Mouse (Mus musculus): ENCODE measurements around the gene Ddx18. TPM values are rescaled to one million over a fixed set of nuclear protein-coding genes. Genes with fewer than 3 reads are reported as not detected.

Gene Ddx18
- polyA plus RNA-seq, 2 experiments = 66.6 to 94.4 TPM

- 82% methylated on average over 7 of the region's 7 CpGs for WGBS
Observed at GRCm38 (mm10) chr1:121570522-121570921, 2.7 kb upstream of the Ddx18 start.

GRCm38 (mm10) chr1:121557861-121558260, 9.9 kb downstream of the Ddx18 start:
- Histone ChIP-seq H3K27me3 (ENCODE audit: control insufficient read depth, insufficient read depth, low read length) (no peaks in the 10 kb centered on the region), H3K27ac (replicated peaks; ENCODE audit: low read depth, low read length) (no peak overlapping the region), H3K36me3 (ENCODE audit: control insufficient read depth, insufficient read depth, low read length) (peaks cover 92% of the 10 kb centered on the region), H3K4me3 (replicated peaks; ENCODE audit: low read length) (no peak overlapping the region), H3K4me2 (replicated peaks; ENCODE audit: low read depth, low read length, severe bottlenecking) (no peak overlapping the region), H3K9me3 (ENCODE audit: control insufficient read depth, low read length) (no peaks in the 10 kb centered on the region), H3K9ac (ENCODE audit: low read depth, low read length, severe bottlenecking) (no peak overlapping the region), H3K4me1 (ENCODE audit: control insufficient read depth, insufficient read depth, low read length) (no peaks in the 10 kb centered on the region)
- WGBS = 94% methylated on average over 5 of the region's 5 CpGs
- ATAC-seq (ENCODE audit: low FRiP score, low read depth) (no peak), DNase-seq (ENCODE audit: low spot score) (peak; percentile 0)
- TF ChIP-seq POLR2A (IDR thresholded peaks at IDR 0.05; ENCODE audit: borderline replicate concordance, extremely low read depth, insufficient read depth, insufficient read length) = no peak

More at GRCm38 (mm10) chr1:121570522-121570921, 2.7 kb upstream of the Ddx18 start:
- H3K36me3 ChIP-seq (ENCODE audit: control insufficient read depth, insufficient read depth, low read length) = peaks cover 2% of the 10 kb centered on the region; the same call in 1 of the 2 replicates
- no peaks in the 10 kb centered on the region for H3K27me3 ChIP-seq (ENCODE audit: control insufficient read depth, insufficient read depth, low read length)
- H3K27ac ChIP-seq (replicated peaks; ENCODE audit: low read depth, low read length) = no peak overlapping the region
- H3K9me3 ChIP-seq (ENCODE audit: control insufficient read depth, low read length) = no peaks in the 10 kb centered on the region
- no peak overlapping the region for H3K4me3 ChIP-seq (replicated peaks; ENCODE audit: low read length)
- ATAC-seq (ENCODE audit: low FRiP score, low read depth) = no peak
- TF ChIP-seq POLR2A (IDR thresholded peaks at IDR 0.05; ENCODE audit: borderline replicate concordance, extremely low read depth, insufficient read depth, insufficient read length) = no peak
- peaks cover 3% of the 10 kb centered on the region; the same call in 1 of the 2 replicates for H3K4me1 ChIP-seq (ENCODE audit: control insufficient read depth, insufficient read depth, low read length)
- H3K4me2 ChIP-seq (replicated peaks; ENCODE audit: low read depth, low read length, severe bottlenecking) = no peak overlapping the region
- no peak overlapping the region for H3K9ac ChIP-seq (ENCODE audit: low read depth, low read length, severe bottlenecking)
- no peak for DNase-seq (ENCODE audit: low spot score)

GRCm38 (mm10) chr1:121551457-121551835, 16.3 kb downstream of the Ddx18 start:
- H3K27me3 ChIP-seq (ENCODE audit: control insufficient read depth, insufficient read depth, low read length) = no peaks in the 10 kb centered on the region
- H3K9ac ChIP-seq (ENCODE audit: low read depth, low read length, severe bottlenecking) = no peak overlapping the region
- no peak for TF ChIP-seq POLR2A (IDR thresholded peaks at IDR 0.05; ENCODE audit: borderline replicate concordance, extremely low read depth, insufficient read depth, insufficient read length)
- H3K9me3 ChIP-seq (ENCODE audit: control insufficient read depth, low read length) = no peaks in the 10 kb centered on the region
- H3K36me3 ChIP-seq (ENCODE audit: control insufficient read depth, insufficient read depth, low read length) = peaks cover 59% of the 10 kb centered on the region
- ATAC-seq (ENCODE audit: low FRiP score, low read depth) (no peak), DNase-seq (ENCODE audit: low spot score) (no peak)
- no peak overlapping the region for H3K27ac ChIP-seq (replicated peaks; ENCODE audit: low read depth, low read length)
- H3K4me1 ChIP-seq (ENCODE audit: control insufficient read depth, insufficient read depth, low read length) = no peaks in the 10 kb centered on the region
- no peak overlapping the region for H3K4me2 ChIP-seq (replicated peaks; ENCODE audit: low read depth, low read length, severe bottlenecking)
- 90% methylated on average over 7 of the region's 7 CpGs for WGBS
- H3K4me3 ChIP-seq (replicated peaks; ENCODE audit: low read length) = no peak overlapping the region

- 85% methylated on average over 16 of the region's 16 CpGs for WGBS
- TF ChIP-seq POLR2A (IDR thresholded peaks at IDR 0.05; ENCODE audit: borderline replicate concordance, extremely low read depth, insufficient read depth, insufficient read length) = no peak
Observed at GRCm38 (mm10) chr1:121550801-121551456, 16.9 kb downstream of the Ddx18 start.

GRCm38 (mm10) chr1:121549456-121549855, 18.3 kb downstream of the Ddx18 start:
- ATAC-seq (ENCODE audit: low FRiP score, low read depth) (no peak), DNase-seq (ENCODE audit: low spot score) (no peak)
- no peak overlapping the region for H3K4me3 ChIP-seq (replicated peaks; ENCODE audit: low read length)
- H3K27ac ChIP-seq (replicated peaks; ENCODE audit: low read depth, low read length) = no peak overlapping the region
- no peaks in the 10 kb centered on the region for H3K4me1 ChIP-seq (ENCODE audit: control insufficient read depth, insufficient read depth, low read length)
- H3K4me2 ChIP-seq (replicated peaks; ENCODE audit: low read depth, low read length, severe bottlenecking) = no peak overlapping the region
- peaks cover 40% of the 10 kb centered on the region for H3K36me3 ChIP-seq (ENCODE audit: control insufficient read depth, insufficient read depth, low read length)
- H3K9ac ChIP-seq (ENCODE audit: low read depth, low read length, severe bottlenecking) = no peak overlapping the region
- H3K9me3 ChIP-seq (ENCODE audit: control insufficient read depth, low read length) = no peaks in the 10 kb centered on the region
- TF ChIP-seq POLR2A (IDR thresholded peaks at IDR 0.05; ENCODE audit: borderline replicate concordance, extremely low read depth, insufficient read depth, insufficient read length) = no peak
- H3K27me3 ChIP-seq (ENCODE audit: control insufficient read depth, insufficient read depth, low read length) = no peaks in the 10 kb centered on the region
- WGBS = 74% methylated on average over 4 of the region's 4 CpGs

More at GRCm38 (mm10) chr1:121550801-121551456, 16.9 kb downstream of the Ddx18 start:
- Histone ChIP-seq H3K36me3 (ENCODE audit: control insufficient read depth, insufficient read depth, low read length) (peaks cover 54% of the 10 kb centered on the region), H3K27me3 (ENCODE audit: control insufficient read depth, insufficient read depth, low read length) (no peaks in the 10 kb centered on the region), H3K27ac (replicated peaks; ENCODE audit: low read depth, low read length) (no peak overlapping the region), H3K4me3 (replicated peaks; ENCODE audit: low read length) (no peak overlapping the region), H3K9me3 (ENCODE audit: control insufficient read depth, low read length) (no peaks in the 10 kb centered on the region), H3K4me2 (replicated peaks; ENCODE audit: low read depth, low read length, severe bottlenecking) (no peak overlapping the region), H3K9ac (ENCODE audit: low read depth, low read length, severe bottlenecking) (no peak overlapping the region), H3K4me1 (ENCODE audit: control insufficient read depth, insufficient read depth, low read length) (no peaks in the 10 kb centered on the region)
- DNase-seq (ENCODE audit: low spot score) = no peak
- no peak for ATAC-seq (ENCODE audit: low FRiP score, low read depth)
